Mouse (Mus musculus) hindbrain, embryonic 15.5 days (tissue): ENCODE results near the gene Sf3a2. TPM values are rescaled to one million over a fixed set of nuclear protein-coding genes. Genes with fewer than 3 reads are reported as not detected.
"Not testable (repeated sequence)": the region's sequence is repeated elsewhere in the genome, so short reads cannot be mapped to it uniquely, and the experiment has no call there.

Experiments used
- ATAC-seq: fragments of 200-750 bp; cut with Nextera tagmentation; 2 replicates; pipeline ENCODE4 v1.8.0; 2017; ENCODE audit warnings: low read depth, moderate number of reproducible peaks, moderate TSS enrichment; ENCODE audit not compliant: low FRiP score
- H3K27ac ChIP-seq: fragments of 300-500 bp; sonication (generic); replicated peaks from 2 replicates; pipeline ENCODE4 v1.5.1; 2015; ENCODE audit warnings: mild to moderate bottlenecking, inconsistent platforms
- H3K27me3 ChIP-seq: fragments of 300-500 bp; sonication (generic); 2 replicates; pipeline ENCODE4 v1.6.1; 2015; ENCODE audit warnings: control low read depth, inconsistent platforms
- H3K36me3 ChIP-seq: fragments of 300-500 bp; sonication (generic); 2 replicates; pipeline ENCODE4 v1.6.1; 2015; ENCODE audit warnings: control low read depth, inconsistent platforms
- H3K4me1 ChIP-seq: fragments of 300-500 bp; sonication (generic); replicated peaks from 2 replicates; pipeline ENCODE4 v1.6.1; 2015; ENCODE audit warnings: control low read depth, inconsistent platforms
- H3K4me2 ChIP-seq: fragments of 300-500 bp; sonication (generic); 2 replicates; pipeline ENCODE4 v1.6.1; 2015; ENCODE audit warnings: moderate library complexity, mild to moderate bottlenecking, inconsistent platforms
- H3K4me3 ChIP-seq: fragments of 300-500 bp; sonication (generic); 2 replicates; pipeline ENCODE4 v1.5.1; 2015; ENCODE audit warnings: mild to moderate bottlenecking, inconsistent platforms
- H3K9ac ChIP-seq: fragments of 300-500 bp; sonication (generic); 2 replicates; pipeline ENCODE4 v1.6.1; 2015; ENCODE audit warnings: inconsistent platforms
- H3K9me3 ChIP-seq: fragments of 300-500 bp; sonication (generic); 2 replicates; pipeline ENCODE4 v1.6.1; 2016; ENCODE audit warnings: control low read depth, inconsistent platforms
- WGBS: fragments of 180-500 bp; shearing (Covaris S2); methylation state at CpG from one replicate; pipeline ENCODE4 v1.1.7; 2015; 5-methylcytosine and 5-hydroxymethylcytosine counted together
- polyA plus RNA-seq: library from polyadenylated mRNA; unstranded; fragments of >200 nt; fragmentation: Nextera tagmentation; extraction: Ambion mirVana; gene quantifications from 2 replicates; pipeline ENCODE4 v1.2.1, GENCODE M21; 2015

Gene Sf3a2
- polyA plus RNA-seq, 1 experiment from 2014 or later = 67.4 TPM

DNA sequence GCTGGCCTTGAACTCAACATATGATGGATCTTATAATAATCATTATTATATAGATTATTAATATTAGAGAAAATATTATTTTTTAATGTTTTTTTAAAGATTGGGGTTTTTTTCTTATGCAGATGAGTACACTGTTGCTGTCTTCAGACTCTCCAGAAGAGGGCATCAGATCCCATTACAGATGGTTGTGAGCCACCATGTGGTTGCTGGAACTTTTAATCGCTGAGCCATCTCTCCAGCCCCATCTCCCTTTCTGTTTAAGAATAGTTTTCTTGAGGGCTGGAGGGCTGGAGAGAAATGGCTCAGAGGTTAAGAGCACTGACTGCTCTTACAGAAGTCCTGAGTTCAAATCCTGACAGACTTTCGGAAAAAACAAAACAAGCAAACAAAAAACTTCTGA is 24.0 kb downstream of the Sf3a2 start:
- no peak for ATAC-seq
- Histone ChIP-seq H3K27me3 (no peaks in the 10 kb centered on the region), H3K4me2 (no peak overlapping the region), H3K4me3 (no peak overlapping the region), H3K36me3 (no peaks in the 10 kb centered on the region), H3K4me1 (no peaks in the 10 kb centered on the region; the same call in 1 of the 2 replicates), H3K27ac (no peak overlapping the region), H3K9ac (no peak overlapping the region), H3K9me3 (no peaks in the 10 kb centered on the region)
- 43% methylated on average over 2 of the region's 2 CpGs for WGBS

DNA sequence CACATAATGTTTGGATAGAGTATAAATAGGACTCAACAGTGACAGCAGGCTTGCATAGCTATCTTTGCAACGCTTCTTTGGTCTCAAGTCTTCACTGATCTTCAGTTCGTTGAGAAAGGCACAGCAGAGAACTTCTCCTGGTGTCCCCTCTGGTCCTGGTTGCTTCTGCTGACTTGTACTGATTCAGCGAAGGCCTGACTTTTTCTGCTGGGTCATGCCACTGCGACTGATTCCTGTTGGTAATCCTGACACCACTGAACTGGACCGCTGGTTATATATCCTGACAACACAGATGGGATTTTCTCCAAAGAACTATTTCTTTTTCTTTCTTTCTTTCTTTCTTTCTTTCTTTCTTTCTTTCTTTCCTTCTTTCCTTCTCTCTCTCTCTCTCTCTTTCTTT is 24.5 kb downstream of the Sf3a2 start:
- Histone ChIP-seq H3K9me3 (no peaks in the 10 kb centered on the region), H3K4me1 (peaks cover 2% of the 10 kb centered on the region), H3K27ac (no peak overlapping the region), H3K36me3 (no peaks in the 10 kb centered on the region), H3K4me2 (no peak overlapping the region), H3K27me3 (no peaks in the 10 kb centered on the region), H3K9ac (no peak overlapping the region), H3K4me3 (no peak overlapping the region)
- WGBS = 91% methylated on average over 5 of the region's 5 CpGs
- no peak for ATAC-seq

DNA sequence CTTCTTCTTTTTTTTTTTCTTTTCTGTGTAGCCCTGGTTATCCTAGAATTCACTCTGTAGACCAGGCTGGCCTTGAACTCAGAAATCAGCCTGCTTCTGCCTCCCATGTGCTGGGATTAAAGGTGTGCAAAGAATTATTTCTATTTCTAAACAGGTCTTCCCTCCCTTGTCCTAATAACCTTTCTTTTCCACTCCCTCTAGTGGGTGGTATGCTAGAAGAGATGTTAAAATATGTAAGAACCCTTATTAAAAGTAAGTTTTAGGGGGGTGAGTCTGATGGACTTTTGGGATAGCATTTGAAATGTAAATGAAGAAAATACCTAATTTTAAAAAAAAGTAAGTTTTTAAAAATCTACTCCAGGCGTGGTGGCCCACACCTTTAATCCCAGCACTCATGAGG is 25.3 kb downstream of the Sf3a2 start:
- no peak overlapping the region for H3K9ac ChIP-seq
- peaks cover 10% of the 10 kb centered on the region for H3K4me1 ChIP-seq
- H3K9me3 ChIP-seq = no peaks in the 10 kb centered on the region
- H3K36me3 ChIP-seq = no peaks in the 10 kb centered on the region
- H3K27me3 ChIP-seq = no peaks in the 10 kb centered on the region
- no peak overlapping the region for H3K4me2 ChIP-seq
- no peak for ATAC-seq
- H3K4me3 ChIP-seq = no peak overlapping the region
- 82% methylated on average over 1 of the region's 1 CpGs for WGBS
- H3K27ac ChIP-seq = no peak overlapping the region

DNA sequence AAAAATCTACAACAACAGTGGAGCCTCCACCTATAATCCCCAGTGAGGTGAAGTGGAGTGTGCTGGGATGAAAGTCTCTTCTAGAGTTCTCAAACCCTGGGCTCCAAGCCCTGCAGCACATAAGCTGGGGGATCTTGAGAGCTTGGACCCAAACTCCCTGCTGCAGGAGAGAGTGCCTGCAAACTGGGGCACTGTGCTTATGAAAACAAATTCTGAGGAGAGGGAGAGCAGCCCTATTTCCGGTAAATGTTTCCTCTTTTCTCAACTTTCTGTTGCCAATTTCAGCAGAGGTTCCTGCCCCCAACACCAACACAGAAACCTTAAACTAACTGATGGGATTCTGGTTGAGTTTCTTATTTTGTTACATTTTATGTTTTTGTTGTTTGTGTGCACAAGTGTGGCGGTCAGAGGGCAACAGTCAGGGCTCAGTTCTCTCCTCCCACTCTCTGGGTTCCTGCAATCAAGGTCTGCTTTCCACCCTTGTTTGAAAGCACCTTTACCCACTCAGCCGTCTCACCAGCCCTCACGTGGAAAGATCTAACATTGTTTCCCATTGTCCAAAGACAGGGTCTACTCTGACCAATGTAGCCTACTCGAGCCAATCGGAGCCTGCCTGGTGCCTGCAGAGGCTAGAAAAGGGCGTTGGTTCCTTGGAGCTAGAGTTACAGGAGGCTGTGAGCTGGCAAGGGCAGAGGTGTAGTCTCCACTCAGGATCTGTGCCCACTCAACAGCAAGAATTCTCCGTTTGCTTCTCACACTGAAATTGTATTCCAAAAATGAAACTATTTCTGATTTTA is 26.0 kb downstream of the Sf3a2 start:
- no peaks in the 10 kb centered on the region for H3K27me3 ChIP-seq
- no peaks in the 10 kb centered on the region for H3K9me3 ChIP-seq
- 73% methylated on average over 8 of the region's 8 CpGs for WGBS
- no peak overlapping the region for H3K9ac ChIP-seq
- no peak overlapping the region for H3K27ac ChIP-seq
- H3K4me3 ChIP-seq = no peak overlapping the region
- H3K36me3 ChIP-seq = 0 out of 2 replicates have a peak, but pooled peaks cover under 1% of the 10 kb centered on the region
- no peak overlapping the region for H3K4me2 ChIP-seq
- ATAC-seq = no peak
- H3K4me1 ChIP-seq = peaks cover 14% of the 10 kb centered on the region

DNA sequence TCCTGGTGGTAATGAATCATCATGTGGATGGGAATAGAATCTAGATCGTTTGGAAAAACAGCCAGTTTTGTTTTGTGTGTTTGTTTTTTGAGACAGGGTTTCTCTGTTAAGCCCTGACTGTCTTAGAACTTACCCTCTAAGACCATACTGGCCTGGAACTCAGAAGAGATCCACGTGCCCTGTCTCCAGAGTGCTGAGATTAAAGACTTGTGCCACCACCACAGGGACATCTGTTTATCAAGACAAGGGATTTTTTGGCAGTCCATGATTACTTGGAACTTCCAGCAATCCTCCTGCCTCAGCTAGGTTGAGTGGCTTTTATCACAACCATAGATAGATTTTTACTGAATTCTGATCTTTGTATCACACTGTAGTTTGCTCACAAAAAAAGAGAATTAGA is 26.8 kb downstream of the Sf3a2 start:
- no peaks in the 10 kb centered on the region for H3K27me3 ChIP-seq
- H3K4me3 ChIP-seq = no peak overlapping the region
- peaks cover 8% of the 10 kb centered on the region for H3K36me3 ChIP-seq
- ATAC-seq = no peak
- 81% methylated on average over 2 of the region's 2 CpGs for WGBS
- no peak overlapping the region for H3K27ac ChIP-seq
- H3K9me3 ChIP-seq = no peaks in the 10 kb centered on the region
- H3K9ac ChIP-seq = no peak overlapping the region
- H3K4me2 ChIP-seq = no peak overlapping the region
- peaks cover 21% of the 10 kb centered on the region for H3K4me1 ChIP-seq

DNA sequence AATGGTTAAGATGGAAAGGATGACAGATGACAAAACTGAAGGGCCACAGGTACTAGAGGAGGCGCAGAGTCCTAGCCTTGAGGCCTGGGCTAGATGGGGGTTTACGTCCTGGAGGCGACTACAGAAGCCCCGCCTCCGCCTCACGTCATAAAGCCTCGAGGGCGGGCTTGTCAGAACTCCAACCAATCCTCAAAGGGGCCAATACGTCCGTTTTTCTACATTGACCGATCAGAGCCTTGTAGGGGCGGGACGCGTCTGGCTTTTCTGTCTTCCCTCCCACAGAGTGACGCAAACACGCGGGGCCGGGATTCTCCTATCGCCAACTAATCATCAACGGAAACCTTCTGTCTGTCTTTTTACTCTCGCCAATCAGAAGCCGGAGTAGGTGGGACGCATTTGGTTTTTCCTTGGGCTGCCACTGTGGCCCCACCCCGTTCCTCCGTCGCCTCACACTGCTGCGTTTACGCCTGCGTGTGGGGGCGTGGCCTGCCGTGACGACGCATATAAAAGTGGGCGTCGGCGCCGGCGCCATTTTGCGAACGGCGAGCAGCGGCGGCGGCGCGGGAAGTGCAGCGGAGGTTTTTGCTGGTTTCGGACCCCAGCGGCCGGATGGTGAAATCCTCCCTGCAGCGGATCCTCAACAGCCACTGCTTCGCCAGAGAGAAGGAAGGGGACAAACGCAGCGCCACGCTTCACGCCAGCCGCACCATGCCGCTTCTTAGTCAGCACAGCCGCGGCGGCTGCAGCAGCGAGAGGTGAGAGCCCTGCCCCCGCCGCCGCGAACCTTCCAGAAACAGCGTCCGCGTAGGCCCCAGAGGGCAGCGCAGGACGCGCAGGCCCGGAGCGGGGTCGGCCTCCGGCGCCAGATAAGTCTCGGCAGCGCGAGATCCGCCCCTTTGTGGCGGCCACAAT is 28.4 kb downstream of the Sf3a2 start, which contains the start of gene Oaz1:
TSS of gene Oaz1 (plus strand) at position 506 of the 912 bp plus-strand sequence.
- Histone ChIP-seq H3K4me2 (peak within 1 kb of the TSS; percentile 95), H3K36me3 (peaks cover 19% of the 10 kb centered on the region), H3K4me1 (peaks cover 25% of the 10 kb centered on the region), H3K9ac (peak within 1 kb of the TSS; percentile 93), H3K27me3 (no peaks in the 10 kb centered on the region), H3K27ac (peak within 1 kb of the TSS; percentile 93), H3K4me3 (peak within 1 kb of the TSS; percentile 85), H3K9me3 (no peaks in the 10 kb centered on the region)
- ATAC-seq = peak; percentile 98
- WGBS = under 1% methylated on average over 81 of the region's 82 CpGs

DNA sequence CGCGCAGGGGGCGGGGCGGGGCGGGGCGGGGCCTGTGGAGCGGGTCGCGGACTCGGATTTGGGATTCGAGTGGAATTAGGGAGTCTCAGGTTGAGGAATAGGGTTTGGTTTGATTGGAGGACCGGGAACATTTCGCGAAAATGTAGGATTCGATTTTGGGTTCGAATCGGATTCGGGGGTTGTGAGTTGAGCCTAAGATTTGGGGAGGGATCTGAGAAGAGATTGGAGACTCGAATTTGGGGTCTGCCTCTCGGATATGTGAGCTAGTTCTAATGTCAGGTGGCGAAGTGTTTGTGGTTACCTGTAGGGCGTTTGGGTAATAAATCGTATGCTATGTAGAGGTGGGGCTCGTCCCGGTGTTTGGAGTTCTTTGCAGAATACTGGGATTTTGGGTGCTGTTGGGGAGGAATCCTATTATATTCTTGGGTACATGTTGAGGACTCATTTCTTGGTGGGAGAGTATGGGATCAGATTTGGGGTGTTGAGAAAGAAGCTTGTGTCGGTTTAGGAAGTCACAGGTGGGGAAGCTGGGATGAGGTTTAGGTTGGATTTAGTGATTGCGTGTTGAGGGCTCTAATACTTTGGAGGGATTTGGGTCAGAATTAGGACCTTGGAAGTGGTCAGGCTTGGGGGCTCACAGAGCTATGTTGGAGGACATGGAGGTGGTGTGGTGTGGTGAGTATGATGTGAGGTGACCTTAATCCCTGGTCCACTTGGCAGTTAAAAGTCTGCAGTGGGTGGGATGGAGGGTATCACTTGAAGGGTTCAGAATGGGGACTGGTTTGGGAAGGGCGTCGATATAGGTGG is 29.3 kb downstream of the Sf3a2 start:
- H3K27ac ChIP-seq = peak overlapping the region; percentile 93
- peaks cover 25% of the 10 kb centered on the region for H3K4me1 ChIP-seq
- H3K4me2 ChIP-seq = peak overlapping the region; percentile 95
- H3K27me3 ChIP-seq = no peaks in the 10 kb centered on the region
- H3K36me3 ChIP-seq = peaks cover 19% of the 10 kb centered on the region
- peak overlapping the region; percentile 85 for H3K4me3 ChIP-seq
- H3K9ac ChIP-seq = peak overlapping the region; percentile 93
- no peak for ATAC-seq
- WGBS = 8% methylated on average over 29 of the region's 29 CpGs
- no peaks in the 10 kb centered on the region for H3K9me3 ChIP-seq

DNA sequence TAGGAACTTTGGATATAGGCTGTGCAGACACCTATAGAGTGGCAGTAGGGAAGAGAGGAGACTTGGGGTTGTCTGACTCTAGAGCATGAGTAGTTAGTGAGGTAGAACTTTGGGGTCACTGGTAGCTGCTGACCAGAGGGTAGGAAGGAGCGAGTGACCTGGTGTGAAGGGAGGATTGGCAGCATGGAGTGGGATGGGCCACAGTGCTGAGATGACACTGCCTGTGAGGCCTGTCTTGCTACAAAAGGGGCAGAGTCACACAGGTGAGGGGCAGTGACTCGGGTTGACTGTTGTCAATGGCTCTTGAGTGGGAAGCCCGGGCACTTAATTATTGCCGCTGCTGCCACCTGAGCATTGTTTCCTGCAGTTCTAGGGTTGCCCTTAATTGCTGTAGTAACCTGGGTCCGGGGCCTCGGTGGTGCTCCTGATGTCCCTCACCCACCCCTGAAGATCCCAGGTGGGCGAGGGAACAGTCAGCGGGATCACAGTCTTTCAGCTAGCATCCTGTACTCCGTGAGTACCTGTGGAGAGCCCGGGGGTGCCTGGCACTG is 29.9 kb downstream of the Sf3a2 start:
- H3K9ac ChIP-seq = peak overlapping the region; percentile 93
- peaks cover 25% of the 10 kb centered on the region for H3K4me1 ChIP-seq
- H3K27ac ChIP-seq = no peak overlapping the region
- H3K27me3 ChIP-seq = no peaks in the 10 kb centered on the region
- no peaks in the 10 kb centered on the region for H3K9me3 ChIP-seq
- peak overlapping the region; percentile 85 for H3K4me3 ChIP-seq
- H3K4me2 ChIP-seq = peak overlapping the region; percentile 95
- WGBS = 67% methylated on average over 10 of the region's 10 CpGs
- peaks cover 19% of the 10 kb centered on the region for H3K36me3 ChIP-seq
- no peak for ATAC-seq

DNA sequence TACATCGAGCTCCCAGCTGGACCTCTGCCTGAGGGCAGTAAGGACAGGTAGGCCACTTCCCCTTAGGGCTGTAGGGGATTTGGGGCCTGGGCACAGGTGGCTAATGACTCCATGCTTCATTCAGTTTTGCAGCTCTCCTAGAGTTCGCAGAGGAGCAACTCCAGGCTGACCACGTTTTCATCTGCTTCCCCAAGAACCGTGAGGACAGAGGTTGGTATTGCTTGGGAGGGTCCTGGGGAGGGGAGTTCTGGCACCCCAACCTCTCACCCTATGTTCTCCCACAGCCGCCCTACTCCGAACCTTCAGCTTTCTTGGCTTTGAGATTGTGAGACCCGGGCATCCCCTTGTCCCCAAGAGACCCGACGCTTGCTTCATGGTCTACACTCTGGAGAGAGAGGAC is 30.6 kb downstream of the Sf3a2 start:
- H3K9ac ChIP-seq, H3K27me3 ChIP-seq, H3K9me3 ChIP-seq, ATAC-seq, H3K27ac ChIP-seq: not testable (repeated sequence)
- Histone ChIP-seq H3K4me1 (peaks cover 25% of the 10 kb centered on the region), H3K4me2 (peak overlapping the region; percentile 95), H3K4me3 (peak overlapping the region; percentile 85), H3K36me3 (peaks cover 19% of the 10 kb centered on the region)
- 82% methylated on average over 9 of the region's 9 CpGs for WGBS

DNA sequence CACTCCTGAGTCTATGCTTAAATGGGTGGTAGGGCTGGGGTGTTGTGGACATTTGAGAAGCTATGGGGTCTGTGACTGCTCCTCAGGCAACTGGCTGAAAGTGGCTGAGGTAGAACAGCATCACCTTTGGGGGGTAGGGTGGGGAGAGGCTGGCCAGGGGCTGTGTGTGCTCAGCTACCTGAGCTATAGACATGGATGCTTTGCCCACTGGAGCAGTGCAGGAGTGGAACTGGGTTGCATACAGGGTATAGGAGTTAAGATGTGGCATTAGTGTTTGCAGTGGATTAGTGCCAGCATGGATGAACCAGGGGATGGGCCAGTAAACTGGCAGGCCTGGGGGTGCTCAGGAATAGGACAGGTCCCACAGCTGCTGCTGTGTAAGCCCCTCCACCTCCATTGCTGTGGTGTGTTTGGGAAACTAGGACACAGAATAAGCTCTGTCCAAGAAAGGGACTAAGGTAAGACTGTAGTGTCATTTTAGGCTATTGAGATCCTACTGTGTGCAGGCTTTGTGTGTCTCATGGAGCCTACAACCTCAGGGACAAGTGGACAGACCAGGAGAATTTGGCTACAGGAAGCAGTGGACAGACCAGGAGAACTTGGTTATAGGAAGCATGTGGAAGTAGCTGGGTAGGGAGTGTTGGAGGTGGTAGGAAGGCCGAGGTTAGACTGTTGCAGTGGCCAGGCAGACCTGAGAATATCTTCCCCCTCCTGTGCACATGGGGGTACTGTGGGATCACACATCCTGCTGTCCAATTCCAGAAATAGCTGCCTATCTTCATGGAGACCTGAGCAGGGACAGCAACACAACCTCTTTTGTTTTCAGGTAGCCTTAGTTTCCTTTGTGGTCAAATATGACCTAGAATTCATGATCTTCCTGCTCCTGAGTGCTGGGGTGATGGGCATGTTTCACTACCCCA is 31.6 kb downstream of the Sf3a2 start:
- Histone ChIP-seq H3K4me3 (no peak overlapping the region), H3K36me3 (peaks cover 24% of the 10 kb centered on the region), H3K27me3 (peaks cover 13% of the 10 kb centered on the region), H3K9me3 (no peaks in the 10 kb centered on the region), H3K4me2 (no peak overlapping the region), H3K27ac (no peak overlapping the region), H3K4me1 (peaks cover 25% of the 10 kb centered on the region), H3K9ac (no peak overlapping the region)
- WGBS = 60% methylated on average over 1 of the region's 1 CpGs
- ATAC-seq = no peak
